Mouse (Mus musculus): ENCODE data around the gene Rere.
"Not testable (repeated sequence)": the region's sequence is repeated elsewhere in the genome, so short reads cannot be mapped to it uniquely, and the experiment has no call there.

The Rere gene

GRCm38 (mm10) chr4:150588300-150588621, 306.8 kb downstream of the Rere start:
- DNase-seq, result no peak

GRCm38 (mm10) chr4:150590621-150591282, 309.3 kb downstream of the Rere start:
- peak; percentile 40 to 60 for DNase-seq

- DNase-seq, result no peak
Observed at GRCm38 (mm10) chr4:150591602-150592001, 310.2 kb downstream of the Rere start.

GRCm38 (mm10) chr4:150592087-150592486, 310.6 kb downstream of the Rere start:
- no peak for DNase-seq

GRCm38 (mm10) chr4:150593473-150594217, 312.2 kb downstream of the Rere start:
- no peak for DNase-seq

GRCm38 (mm10) chr4:150594298-150594829, 312.9 kb downstream of the Rere start:
- no peak for DNase-seq

- no peak for DNase-seq
Observed at GRCm38 (mm10) chr4:150595071-150595470, 313.6 kb downstream of the Rere start.

- no peak for DNase-seq
Observed at GRCm38 (mm10) chr4:150595991-150596390, 314.5 kb downstream of the Rere start.

- peak in 1 of 2 experiments; percentile 40 for DNase-seq
Observed at GRCm38 (mm10) chr4:150598686-150599085, 317.2 kb downstream of the Rere start.

- DNase-seq, result peak in 1 of 2 experiments; percentile 55
Observed at GRCm38 (mm10) chr4:150599119-150599992, 317.9 kb downstream of the Rere start.

GRCm38 (mm10) chr4:150600503-150600902, 319.1 kb downstream of the Rere start:
- not testable (repeated sequence) for DNase-seq

GRCm38 (mm10) chr4:150601489-150601888, 320.0 kb downstream of the Rere start:
- DNase-seq, result no peak

GRCm38 (mm10) chr4:150603366-150604061, 322.1 kb downstream of the Rere start:
- DNase-seq, result no peak

- no peak for DNase-seq
Observed at GRCm38 (mm10) chr4:150605804-150606203, 324.4 kb downstream of the Rere start.

- DNase-seq, result no peak
Observed at GRCm38 (mm10) chr4:150606449-150607161, 325.2 kb downstream of the Rere start.

GRCm38 (mm10) chr4:150608670-150609069, 327.2 kb downstream of the Rere start:
- DNase-seq, result no peak

- DNase-seq, result no peak
Observed at GRCm38 (mm10) chr4:150613715-150614114, 332.3 kb downstream of the Rere start.

GRCm38 (mm10) chr4:150615251-150616028, 334.0 kb downstream of the Rere start:
- DNase-seq, result no peak

GRCm38 (mm10) chr4:150616029-150616420, 334.6 kb downstream of the Rere start:
- peak; percentile 70 to 77 for DNase-seq

GRCm38 (mm10) chr4:150616841-150617240, 335.4 kb downstream of the Rere start:
- DNase-seq, result no peak

GRCm38 (mm10) chr4:150619011-150619410, 337.6 kb downstream of the Rere start:
- DNase-seq, result no peak

All from kidney, postnatal 4 days (tissue).